Mouse (Mus musculus) midbrain, embryonic 13.5 days (tissue): ENCODE measurements at regions not wholly inside any gene's neighbourhood (a gene's known extent, or its start where the extent isn't known, plus 50 kb on each side); places are given as distances from the start of the nearest gene placed in this dataset.

Experiments
- ATAC-seq: fragments of 200-750 bp; cut with Nextera tagmentation; 2 replicates; pipeline ENCODE4 v1.8.0; 2017; ENCODE audit warnings: mild to moderate bottlenecking, moderate TSS enrichment, moderate library complexity
- H3K27ac ChIP-seq: fragments of 300-500 bp; sonication (generic); 2 replicates; pipeline ENCODE4 v1.5.1; 2015; ENCODE audit warnings: inconsistent platforms, mild to moderate bottlenecking, moderate library complexity
- H3K27me3 ChIP-seq: fragments of 300-500 bp; sonication (generic); 2 replicates; pipeline ENCODE4 v1.6.1; 2015; ENCODE audit warnings: mild to moderate bottlenecking, inconsistent platforms
- H3K36me3 ChIP-seq: fragments of 300-500 bp; sonication (generic); 2 replicates; pipeline ENCODE4 v1.6.1; 2015; ENCODE audit warnings: mild to moderate bottlenecking, inconsistent platforms
- H3K4me1 ChIP-seq: fragments of 300-500 bp; sonication (generic); replicated peaks from 2 replicates; pipeline ENCODE4 v1.6.1; 2015; ENCODE audit warnings: inconsistent platforms
- H3K4me2 ChIP-seq: fragments of 300-500 bp; sonication (generic); replicated peaks from 2 replicates; pipeline ENCODE4 v1.6.1; 2015; ENCODE audit warnings: moderate library complexity, mild to moderate bottlenecking, inconsistent platforms
- H3K4me3 ChIP-seq: fragments of 300-500 bp; sonication (generic); replicated peaks from 2 replicates; pipeline ENCODE4 v1.5.1; 2015; ENCODE audit warnings: mild to moderate bottlenecking, inconsistent platforms
- H3K9ac ChIP-seq: fragments of 300-500 bp; sonication (generic); replicated peaks from 2 replicates; pipeline ENCODE4 v1.6.1; 2015; ENCODE audit warnings: mild to moderate bottlenecking, inconsistent platforms
- H3K9me3 ChIP-seq: fragments of 300-500 bp; sonication (generic); 2 replicates; pipeline ENCODE4 v1.6.1; 2016; ENCODE audit warnings: mild to moderate bottlenecking, inconsistent platforms

GRCm38 (mm10) chr12:7328620-7329019 is 648.8 kb upstream of the Apob start:
- no peaks in the 10 kb centered on the region for H3K27me3 ChIP-seq
- no peak overlapping the region for H3K4me2 ChIP-seq
- H3K4me1 ChIP-seq = no peaks in the 10 kb centered on the region
- ATAC-seq = no peak
- no peak overlapping the region for H3K27ac ChIP-seq
- H3K4me3 ChIP-seq = no peak overlapping the region
- H3K36me3 ChIP-seq = no peaks in the 10 kb centered on the region
- no peak overlapping the region for H3K9ac ChIP-seq
- H3K9me3 ChIP-seq = no peaks in the 10 kb centered on the region
